Mouse (Mus musculus): ENCODE results near the gene Pde4c.

Pde4c gene

GRCm38 (mm10) chr8:70697366-70698250 lies 25.9 kb upstream of the Pde4c start:
- DNase-seq (ENCODE audit: low spot score in 2 of 2): no peak

DNA sequence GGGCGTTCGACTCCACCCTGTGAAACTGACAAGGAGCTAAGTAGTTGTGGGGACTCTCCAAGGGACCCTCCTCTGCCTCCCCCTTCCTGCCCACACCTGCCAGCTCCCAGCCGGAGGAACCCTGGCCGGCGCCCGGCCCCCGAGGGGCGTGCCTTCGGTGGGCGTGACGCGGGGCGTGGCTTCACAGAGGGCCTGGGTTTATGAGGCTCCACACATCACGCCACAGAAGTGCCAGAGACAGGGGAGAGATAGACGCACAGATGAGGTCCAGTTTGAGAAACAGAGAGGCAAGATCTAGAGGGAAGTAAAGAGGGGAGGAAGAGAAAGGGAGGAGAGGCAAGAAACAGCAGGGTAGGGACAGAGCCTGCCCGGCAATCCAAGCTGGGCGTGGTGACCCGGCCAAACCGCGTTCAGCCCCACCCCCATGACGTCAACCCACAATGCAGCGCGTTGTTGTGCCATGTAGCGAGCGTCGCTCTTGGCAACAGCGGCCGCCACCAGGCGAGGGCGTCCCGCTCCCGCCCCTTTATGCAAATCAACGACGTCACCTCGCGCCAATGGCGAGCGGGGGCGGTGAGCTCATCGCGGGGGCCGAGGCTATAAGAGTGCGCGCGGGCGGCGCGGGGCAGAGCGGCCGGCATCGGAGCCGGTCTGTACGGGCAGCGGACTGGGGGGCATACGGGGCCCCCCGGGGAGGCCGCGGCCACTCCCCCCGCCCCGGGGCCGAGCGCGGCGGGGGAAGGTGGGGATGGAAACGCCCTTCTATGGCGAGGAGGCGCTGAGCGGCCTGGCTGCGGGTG lies 25.0 kb upstream of the Pde4c start, which contains the start of gene Jund:
Gene Jund (plus strand): TSS at position 640 of the 800 bp plus-strand sequence.
- DNase-seq (ENCODE audit: low spot score in 2 of 2): peak; percentile 99 to 100

DNA sequence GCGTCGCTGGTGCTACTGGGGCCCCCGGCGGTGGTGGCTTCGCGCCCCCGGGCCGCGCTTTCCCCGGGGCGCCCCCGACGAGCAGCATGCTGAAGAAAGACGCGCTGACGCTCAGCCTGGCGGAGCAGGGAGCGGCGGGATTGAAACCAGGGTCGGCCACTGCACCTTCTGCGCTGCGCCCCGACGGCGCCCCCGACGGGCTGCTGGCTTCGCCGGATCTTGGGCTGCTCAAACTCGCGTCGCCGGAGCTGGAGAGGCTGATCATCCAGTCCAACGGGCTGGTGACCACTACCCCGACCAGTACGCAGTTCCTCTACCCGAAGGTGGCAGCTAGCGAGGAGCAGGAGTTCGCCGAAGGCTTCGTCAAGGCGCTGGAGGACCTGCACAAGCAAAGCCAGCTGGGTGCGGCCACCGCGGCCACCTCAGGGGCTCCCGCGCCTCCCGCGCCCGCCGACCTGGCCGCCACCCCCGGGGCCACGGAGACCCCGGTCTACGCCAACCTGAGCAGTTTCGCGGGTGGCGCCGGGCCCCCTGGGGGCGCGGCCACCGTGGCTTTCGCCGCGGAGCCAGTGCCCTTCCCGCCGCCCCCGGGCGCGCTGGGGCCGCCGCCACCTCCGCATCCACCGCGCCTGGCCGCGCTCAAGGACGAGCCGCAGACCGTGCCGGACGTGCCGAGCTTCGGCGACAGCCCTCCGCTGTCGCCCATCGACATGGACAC lies 24.2 kb upstream of the Pde4c start:
- DNase-seq (ENCODE audit: low spot score in 2 of 2): peak; percentile 49 to 60

DNA sequence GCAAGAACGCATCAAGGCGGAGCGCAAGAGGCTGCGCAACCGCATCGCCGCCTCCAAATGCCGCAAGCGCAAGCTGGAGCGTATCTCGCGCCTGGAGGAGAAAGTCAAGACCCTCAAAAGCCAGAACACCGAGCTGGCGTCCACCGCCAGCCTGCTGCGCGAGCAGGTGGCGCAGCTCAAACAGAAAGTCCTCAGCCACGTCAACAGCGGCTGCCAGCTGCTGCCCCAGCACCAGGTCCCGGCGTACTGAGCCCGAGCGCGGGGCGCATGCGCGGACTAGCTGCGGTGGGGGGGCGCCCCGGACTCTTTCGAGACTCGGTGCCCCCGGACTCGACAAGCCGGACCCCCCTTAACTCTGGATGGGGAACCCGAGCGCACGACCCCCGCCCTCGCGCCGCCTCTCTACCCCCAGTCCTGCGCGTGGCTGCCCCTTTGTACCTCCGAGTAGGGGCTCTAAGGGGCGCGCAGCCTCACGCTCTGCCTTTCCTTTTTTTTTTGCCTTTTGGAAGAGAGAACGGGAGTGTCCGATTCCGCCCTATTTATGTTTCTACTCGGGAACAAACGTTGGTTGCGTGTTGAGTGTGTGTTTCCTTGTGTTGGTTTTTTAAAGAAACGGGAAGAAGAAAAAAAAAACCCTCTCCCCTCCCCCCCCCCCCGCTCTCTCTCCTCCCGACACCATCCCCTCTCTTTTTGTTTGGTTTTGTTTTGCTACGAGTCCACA lies 23.5 kb upstream of the Pde4c start:
- peak; percentile 66 to 74 for DNase-seq (ENCODE audit: low spot score in 2 of 2)

GRCm38 (mm10) chr8:70700555-70700922 lies 23.0 kb upstream of the Pde4c start:
- DNase-seq (ENCODE audit: low spot score in 2 of 2): peak; percentile 76 to 81

- DNase-seq (ENCODE audit: low spot score in 2 of 2): no peak
Measured at GRCm38 (mm10) chr8:70701048-70701981, 22.2 kb upstream of the Pde4c start.

GRCm38 (mm10) chr8:70701982-70702841 lies 21.3 kb upstream of the Pde4c start:
- no peak for DNase-seq (ENCODE audit: low spot score in 2 of 2)

DNA sequence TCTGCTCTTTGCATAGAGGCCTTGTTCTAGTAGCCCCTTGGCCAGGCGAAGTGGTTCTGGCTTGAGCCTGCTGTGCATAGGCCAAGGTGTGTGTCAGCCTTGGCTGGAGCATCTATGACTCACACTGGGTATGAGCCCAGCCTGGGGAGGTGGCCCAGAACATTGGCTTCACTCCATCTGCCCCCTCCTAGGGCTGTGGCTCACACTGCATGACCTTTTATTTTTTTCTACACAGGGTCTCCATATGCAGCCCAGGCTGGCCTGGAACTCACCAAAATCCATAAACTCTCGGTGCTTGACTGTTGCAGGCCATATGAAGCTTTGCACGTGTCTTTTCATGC lies 20.7 kb upstream of the Pde4c start:
- DNase-seq (ENCODE audit: low spot score in 2 of 2): no peak

GRCm38 (mm10) chr8:70703287-70703686 lies 20.2 kb upstream of the Pde4c start, which contains the start of gene Iqcn:
Gene Iqcn (plus strand): TSS chr8:70703457.
- DNase-seq (ENCODE audit: low spot score in 2 of 2): no peak

DNA sequence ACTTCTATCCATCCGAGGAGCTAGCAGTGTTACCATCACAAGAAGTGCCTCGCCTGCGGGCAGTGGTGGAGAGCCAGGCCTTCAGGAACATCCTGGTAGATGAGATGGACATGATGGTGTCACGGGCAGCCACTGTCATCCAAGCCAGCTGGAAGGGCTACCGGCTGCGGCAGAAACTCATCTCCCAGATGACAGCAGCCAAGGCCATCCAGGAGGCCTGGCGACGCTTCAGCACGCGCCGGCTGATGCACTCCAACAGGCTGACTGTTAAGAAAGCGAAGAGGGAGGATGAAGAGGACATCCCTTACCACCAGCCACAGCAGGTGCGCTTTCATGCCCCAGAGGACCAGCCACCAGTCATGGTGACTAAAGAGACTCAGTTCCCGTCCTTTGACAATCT lies 15.2 kb upstream of the Pde4c start:
- DNase-seq (ENCODE audit: low spot score in 2 of 2): no peak

- DNase-seq (ENCODE audit: low spot score in 2 of 2): no peak
Measured at GRCm38 (mm10) chr8:70709794-70710193, 13.7 kb upstream of the Pde4c start.

- no peak for DNase-seq (ENCODE audit: low spot score in 2 of 2)
Measured at GRCm38 (mm10) chr8:70710296-70710695, 13.2 kb upstream of the Pde4c start.

GRCm38 (mm10) chr8:70711041-70711440 lies 12.5 kb upstream of the Pde4c start:
- DNase-seq (ENCODE audit: low spot score in 2 of 2): no peak

GRCm38 (mm10) chr8:70713991-70714390 lies 9.5 kb upstream of the Pde4c start:
- DNase-seq (ENCODE audit: low spot score in 2 of 2): no peak

- DNase-seq (ENCODE audit: low spot score in 2 of 2): no peak
Measured at GRCm38 (mm10) chr8:70715086-70715485, 8.4 kb upstream of the Pde4c start.

DNA sequence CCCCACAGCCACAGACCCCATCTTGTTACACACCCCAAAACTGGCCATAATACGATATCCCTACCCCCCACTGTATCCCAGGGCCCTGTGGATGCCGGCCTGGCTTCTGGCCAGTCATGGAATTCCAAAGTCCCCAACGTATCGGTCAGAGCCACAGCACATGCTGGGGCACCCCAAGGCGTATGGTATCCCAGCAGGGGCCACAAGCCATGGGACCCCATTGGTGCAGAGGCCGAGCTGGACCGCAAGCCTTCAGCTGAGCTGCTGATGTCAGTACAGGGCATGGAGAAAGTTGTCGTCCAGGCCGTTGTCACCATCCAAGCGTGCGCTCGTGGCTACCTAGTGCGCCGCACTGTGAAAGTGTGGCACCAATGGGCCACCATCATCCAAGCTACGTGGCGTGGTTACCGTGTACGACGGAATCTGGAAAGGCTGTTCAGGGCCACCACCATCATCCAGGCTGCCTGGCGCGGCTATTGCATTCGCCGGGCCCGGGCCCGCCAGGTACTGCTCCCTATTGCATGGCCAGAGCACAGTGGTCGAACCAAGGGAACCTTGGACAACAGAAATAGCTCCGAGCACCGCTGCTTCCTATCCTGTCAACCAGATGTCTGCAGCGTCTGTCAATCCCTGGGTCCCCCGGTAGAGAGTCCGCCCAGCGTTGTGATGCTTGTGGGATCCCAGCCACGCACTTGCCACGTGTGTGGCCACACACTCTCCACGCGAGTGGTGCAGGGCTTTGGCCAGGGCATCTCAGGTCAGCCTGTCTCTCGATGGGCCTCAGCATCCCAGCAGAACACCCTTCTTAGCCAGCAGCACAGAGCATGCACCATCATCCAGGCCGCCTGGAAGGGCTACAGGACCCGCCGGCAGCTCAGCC lies 6.8 kb upstream of the Pde4c start:
- DNase-seq (ENCODE audit: low spot score in 2 of 2): no peak

- peak; percentile 55 to 79 for DNase-seq (ENCODE audit: low spot score in 2 of 2)
Measured at GRCm38 (mm10) chr8:70718297-70718696, 5.2 kb upstream of the Pde4c start, which contains the start of gene Gm3336. Gene Gm3336 (plus strand): TSS chr8:70718543.

GRCm38 (mm10) chr8:70719796-70720270 lies 3.7 kb upstream of the Pde4c start:
- no peak for DNase-seq (ENCODE audit: low spot score in 2 of 2)

All from spleen, postnatal 14 days (tissue).